Mouse (Mus musculus) MEL-GATA-1-ER (cell line): ENCODE results near the gene Rbm7.
"Not testable (repeated sequence)": the region's sequence is repeated elsewhere in the genome, so short reads cannot be mapped to it uniquely, and the experiment has no call there.

Source experiments
- DNase-seq: peaks from one replicate; pipeline ENCODE4 v3.0.0-alpha.2; 2012; ENCODE audit warnings: low read depth; ENCODE audit errors: extremely low read depth

Rbm7 gene

GRCm38 (mm10) chr9:48480411-48481213 lies 14.5 kb downstream of the Rbm7 start, which contains the start of gene Rexo2:
Rexo2 (minus strand) TSS chr9:48480623.
- DNase-seq, result peak; percentile 89

GRCm38 (mm10) chr9:48479838-48480410 lies 15.2 kb downstream of the Rbm7 start:
- no peak for DNase-seq

- DNase-seq, result no peak
Observed at GRCm38 (mm10) chr9:48478808-48479207, 16.3 kb downstream of the Rbm7 start.

DNA sequence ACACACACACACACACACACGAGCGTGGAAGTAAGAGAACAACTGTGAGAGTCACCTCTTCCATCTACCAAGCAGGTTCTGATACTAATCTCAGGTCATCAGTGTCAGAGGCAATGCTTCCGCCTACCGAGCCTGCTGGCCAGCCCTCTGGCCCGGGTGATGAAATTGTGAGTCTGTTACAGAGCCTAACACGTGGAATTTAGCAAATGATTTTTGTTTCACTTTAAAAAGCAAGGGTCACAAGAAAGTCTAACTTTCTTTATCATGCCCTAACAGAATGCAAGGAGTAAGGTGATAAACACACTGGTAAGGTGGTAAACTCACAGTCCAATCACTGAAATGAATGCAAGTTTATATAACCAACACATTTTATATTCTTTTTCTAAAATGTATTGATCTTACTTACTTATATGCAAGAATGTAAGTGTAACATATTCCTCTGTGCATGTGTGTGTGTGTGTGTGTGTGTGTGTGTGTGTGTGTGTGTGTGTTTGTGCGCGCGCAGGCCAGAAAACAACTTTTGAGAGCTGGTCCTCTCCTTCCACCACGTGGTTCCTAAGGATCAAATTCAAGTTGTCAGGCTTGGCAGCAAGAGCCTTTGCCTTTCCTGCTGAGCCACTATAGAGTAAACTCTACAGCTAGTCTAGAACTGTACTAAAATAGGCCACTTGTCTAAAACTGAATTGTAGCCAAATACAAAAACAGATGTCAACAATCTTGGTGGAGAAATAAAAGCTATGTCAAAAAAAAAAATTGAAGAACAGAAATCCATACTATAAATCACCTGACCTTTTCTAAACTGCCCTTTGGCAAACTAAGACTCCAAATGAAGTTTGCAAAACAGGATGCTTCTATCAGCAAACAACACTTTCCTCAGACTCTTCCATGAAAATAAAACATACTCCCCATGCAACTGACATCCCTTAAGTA lies 18.6 kb downstream of the Rbm7 start:
- DNase-seq, result no peak

- no peak for DNase-seq
Observed at GRCm38 (mm10) chr9:48474367-48474766, 20.7 kb downstream of the Rbm7 start.

GRCm38 (mm10) chr9:48473131-48473530 lies 22.0 kb downstream of the Rbm7 start:
- DNase-seq, result no peak

DNA sequence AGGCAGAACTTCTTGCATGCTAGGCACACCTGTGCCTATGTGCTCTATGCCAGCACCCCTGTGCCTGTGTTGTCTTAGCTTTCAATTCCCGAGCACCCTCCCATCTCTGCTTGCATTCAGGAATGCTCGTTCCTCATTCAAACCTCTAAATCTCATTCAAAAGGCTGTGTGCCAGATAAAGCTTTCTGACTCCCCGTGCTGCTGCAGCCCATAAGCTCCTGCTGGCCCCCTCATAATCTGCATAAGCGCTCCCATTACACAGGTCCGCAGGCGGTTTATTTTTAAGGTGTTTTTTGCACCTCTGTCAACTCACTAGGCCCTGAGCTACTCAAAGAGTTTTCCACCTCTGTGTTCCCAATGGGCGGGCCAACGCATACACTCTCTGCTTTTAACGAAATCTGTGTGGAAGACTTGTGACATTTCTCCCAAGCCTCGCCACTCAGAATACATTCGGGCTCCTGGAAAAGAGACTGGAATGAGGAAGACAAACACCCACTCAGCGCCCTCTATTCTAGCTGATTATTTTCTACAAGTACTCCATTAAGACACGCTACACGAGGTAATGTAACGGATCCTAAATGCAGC lies 22.6 kb downstream of the Rbm7 start:
- DNase-seq, result no peak

DNA sequence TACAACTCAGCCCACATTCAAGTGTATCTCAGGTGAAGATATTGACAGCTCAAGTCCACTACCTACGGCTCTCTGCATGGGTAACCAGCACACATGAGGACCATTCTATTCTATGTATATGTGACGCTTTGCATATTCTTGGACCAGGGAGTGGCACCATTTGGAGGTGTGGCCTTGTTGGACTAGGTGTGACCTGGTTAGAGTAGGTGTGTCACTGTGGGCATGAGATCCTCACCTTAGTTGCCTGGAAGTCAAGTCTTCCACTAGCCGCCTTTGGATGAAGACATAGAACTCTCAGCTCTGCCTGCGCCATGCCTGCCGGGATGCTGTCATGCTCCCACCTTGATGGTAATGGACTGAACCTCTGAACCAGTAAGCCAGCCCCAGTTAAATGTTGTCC lies 27.6 kb downstream of the Rbm7 start:
- not testable (repeated sequence) for DNase-seq

- no peak for DNase-seq
Observed at GRCm38 (mm10) chr9:48466804-48467203, 28.3 kb downstream of the Rbm7 start.

DNA sequence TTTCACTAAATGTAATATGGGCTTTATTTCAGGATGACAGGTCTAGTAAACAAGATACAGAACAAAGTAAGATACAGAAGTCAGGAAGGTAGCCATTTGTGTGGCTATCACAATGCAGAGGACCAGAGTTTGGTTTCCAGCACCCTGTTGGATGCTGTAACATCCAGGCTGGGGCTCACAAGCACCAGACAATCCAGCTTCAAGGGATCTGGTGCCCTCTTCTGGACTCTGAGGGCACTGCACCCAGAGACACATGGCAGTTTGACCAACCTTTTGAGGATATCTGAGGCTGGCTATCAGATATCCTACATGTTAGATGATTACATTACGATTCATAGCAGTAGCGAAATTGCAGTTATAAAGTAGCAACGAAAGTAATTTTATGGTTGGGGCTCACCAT lies 29.4 kb downstream of the Rbm7 start:
- no peak for DNase-seq

GRCm38 (mm10) chr9:48461545-48461944 lies 33.6 kb downstream of the Rbm7 start:
- no peak for DNase-seq

GRCm38 (mm10) chr9:48460720-48461119 lies 34.4 kb downstream of the Rbm7 start:
- no peak for DNase-seq

GRCm38 (mm10) chr9:48459391-48459790 lies 35.7 kb downstream of the Rbm7 start:
- no peak for DNase-seq

DNA sequence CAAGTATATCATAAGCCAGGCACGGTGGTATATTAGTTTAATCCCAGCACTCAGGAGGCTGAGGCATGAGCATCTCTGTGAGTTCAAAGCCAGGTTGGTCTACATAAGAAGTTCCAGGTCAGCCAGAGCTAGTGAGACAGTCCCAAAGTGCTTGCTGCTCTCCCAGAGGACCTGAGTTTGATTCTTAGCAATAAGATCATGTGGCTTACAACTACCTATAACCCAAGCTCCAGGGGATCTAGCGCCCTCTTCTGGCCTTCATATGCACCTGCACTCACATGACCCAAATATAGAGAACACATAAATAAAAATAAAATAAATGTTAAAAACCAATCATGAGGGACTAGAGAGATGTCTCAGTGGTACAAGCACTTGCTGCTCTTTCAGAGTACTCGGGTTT lies 36.2 kb downstream of the Rbm7 start:
- no peak for DNase-seq

DNA sequence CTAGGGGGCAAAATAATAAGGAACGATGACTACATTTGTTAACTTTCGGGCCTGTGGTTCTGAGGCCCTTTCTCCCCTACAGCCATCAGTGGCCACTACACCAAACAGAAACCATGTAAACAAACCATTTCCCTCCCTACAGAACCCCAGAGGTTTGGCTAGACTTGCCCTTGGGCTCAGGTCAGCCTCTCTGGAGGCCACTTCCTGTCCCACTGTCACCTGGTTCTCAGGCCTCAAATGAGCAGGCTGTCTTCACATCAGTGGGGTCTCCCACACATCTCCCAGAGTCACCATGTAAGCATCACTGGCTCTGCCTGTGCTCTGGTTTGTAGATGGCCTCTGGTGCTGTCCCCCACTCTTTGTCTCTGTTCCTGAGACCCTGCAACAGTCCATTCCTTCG lies 39.1 kb downstream of the Rbm7 start:
- DNase-seq, result no peak

GRCm38 (mm10) chr9:48450066-48450465 lies 45.0 kb downstream of the Rbm7 start:
- DNase-seq, result no peak

DNA sequence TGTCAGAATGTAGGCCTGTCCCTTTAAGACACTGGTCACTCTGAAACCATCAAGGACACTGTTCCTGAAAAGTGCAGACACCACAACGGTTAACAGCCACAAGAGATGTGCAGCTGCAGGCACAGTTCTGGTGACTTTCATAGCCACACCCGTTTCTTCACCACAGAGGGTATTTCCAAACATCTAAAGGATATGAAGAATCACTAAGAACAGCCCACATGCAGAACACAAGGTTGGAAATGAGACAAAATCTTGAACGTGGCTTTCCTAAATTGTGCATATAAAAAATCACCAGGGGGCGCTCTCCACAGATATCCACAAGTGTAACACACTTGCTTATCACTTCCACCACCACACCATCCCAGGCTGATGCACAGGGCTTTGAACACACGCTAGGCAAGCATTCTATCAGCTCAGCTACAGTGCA lies 47.3 kb downstream of the Rbm7 start:
- peak; percentile 32 for DNase-seq

- no peak for DNase-seq
Observed at GRCm38 (mm10) chr9:48444821-48445220, 50.3 kb downstream of the Rbm7 start.

DNA sequence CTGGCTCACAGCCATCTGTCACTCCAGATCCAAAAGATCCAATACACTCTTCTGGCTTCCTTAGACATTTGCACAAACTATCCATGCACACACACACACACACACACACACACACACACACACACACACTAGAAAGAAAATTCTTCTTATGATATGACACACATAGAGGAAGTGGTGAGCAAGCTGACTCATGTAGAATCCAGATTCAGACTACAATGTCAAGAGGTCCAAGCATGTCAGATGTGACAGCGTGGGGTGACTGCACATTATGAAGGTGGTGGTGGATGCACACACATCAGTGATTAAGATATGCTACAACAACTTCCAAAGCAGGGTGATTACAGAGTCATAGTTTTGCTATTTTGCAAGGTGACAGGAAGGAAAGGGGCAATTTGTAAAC lies 51.2 kb downstream of the Rbm7 start:
- no peak for DNase-seq
